Mouse (Mus musculus) monocyte, adult 59 days (primary cell): ENCODE results near the gene Tecta. TPM values are rescaled to one million over a fixed set of nuclear protein-coding genes. Genes with fewer than 3 reads are reported as not detected.

Experiments
- total RNA-seq, 2 experiments: library from RNA; stranded (reverse); gene quantifications; one replicate each; pipeline ENCODE4 v1.2.4; 2023

Gene Tecta
- not detected for total RNA-seq

GRCm38 (mm10) chr9:42399829-42400228 is at the start of gene Tecta:
Gene Tecta, minus strand, starts transcription at chr9:42399929.

Other genes with a start within 250 kb of the Tecta start
- gene Sc5d, start 135.7 kb downstream of the Tecta start, total RNA-seq = 10 to 100 TPM; 26.6 to 30.0 TPM
- gene Tbcel, start 107.9 kb upstream of the Tecta start, total RNA-seq = 10 to 100 TPM; 24.1 to 27.1 TPM